Mouse (Mus musculus): ENCODE measurements at regions not wholly inside any gene's neighbourhood (a gene's known extent, or its start where the extent isn't known, plus 50 kb on each side); places are given as distances from the start of the nearest gene placed in this dataset.

DNA sequence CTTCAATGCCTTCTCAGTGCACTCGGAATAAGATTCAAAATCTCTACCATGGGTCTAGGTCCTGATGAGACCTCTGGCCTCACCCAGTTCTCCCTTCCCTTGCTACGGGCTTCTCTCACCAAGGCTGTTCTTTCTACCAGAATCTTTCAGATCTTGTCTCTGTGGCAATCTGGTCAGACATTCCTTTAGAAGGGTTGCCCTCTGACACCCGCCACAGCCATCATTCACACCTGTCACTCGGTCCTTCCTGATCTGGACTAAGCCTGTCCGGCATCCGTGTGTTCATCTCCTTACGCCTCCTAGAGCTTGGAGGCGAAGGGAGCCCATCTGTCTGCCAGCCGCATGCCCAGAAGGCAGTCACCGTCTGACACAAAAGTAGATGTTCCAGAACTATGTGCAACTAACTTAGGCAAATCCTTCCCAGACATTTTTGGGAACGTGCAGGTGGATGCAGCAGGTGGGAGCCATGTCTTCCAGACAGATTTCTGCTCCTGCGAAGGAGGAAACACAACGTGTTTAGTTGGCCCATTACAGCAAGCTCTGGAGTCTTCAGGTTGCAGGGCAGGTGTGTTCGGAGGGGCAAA, 77.7 kb downstream of the Fam76b start:
- no peak for DNase-seq

DNA sequence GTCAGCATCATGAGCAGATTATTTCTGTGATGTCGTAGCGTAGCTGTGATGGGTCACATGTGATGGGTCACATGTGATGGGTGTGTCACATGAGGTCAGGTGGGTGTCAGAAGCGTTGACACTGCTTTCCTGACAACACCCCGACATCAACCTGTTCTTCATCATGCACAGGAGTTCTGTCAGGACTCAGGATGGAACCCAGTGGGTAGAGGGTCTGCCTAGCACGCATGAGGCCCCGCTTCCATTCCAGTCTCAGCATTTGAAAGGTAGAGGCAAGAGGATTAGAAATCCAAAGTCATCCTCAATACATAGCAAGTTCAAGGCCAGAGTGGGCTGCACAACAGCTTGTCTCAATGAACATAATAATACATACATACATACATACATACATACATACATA, 79.2 kb downstream of the Fam76b start:
- no peak for DNase-seq

DNA sequence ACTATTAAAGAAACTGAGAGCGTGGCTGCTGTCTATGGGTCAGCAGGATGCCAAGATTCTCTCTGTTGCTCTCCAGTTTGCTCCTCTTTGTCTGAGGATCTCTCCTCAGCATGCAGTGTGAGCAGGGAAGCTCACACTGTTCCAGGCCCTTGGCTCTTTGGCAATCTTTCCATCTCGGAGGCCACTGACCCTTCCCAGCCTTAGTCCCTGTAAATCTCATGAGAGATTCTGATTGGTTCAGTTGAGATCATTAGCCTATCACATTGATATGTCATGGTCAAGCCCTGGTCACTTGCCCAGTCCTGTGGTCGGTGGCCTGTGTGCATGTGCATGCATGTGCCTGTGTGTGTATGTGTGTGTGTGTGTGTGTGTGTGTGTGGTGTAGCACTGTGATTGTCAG, 82.1 kb downstream of the Fam76b start:
- no peak for DNase-seq

DNA sequence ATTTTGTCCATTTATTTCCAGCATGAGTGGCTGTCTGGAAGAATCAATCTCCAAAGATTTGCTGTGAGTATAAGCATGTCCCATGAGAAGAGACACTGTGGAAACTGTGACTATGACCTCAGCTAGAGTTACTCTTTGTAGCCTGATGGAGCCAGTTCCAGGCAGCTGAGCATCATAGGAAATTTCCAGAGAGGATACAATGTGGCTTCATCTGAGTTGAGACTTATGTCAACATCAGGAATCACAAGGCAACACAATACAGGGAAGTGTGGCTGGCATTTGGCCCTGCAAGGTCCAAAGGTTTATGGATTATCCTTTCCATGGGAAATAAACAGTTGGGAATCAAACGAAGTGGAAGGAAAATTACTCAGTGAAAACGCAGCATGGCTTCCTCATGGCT, 82.6 kb downstream of the Fam76b start:
- DNase-seq = peak; percentile 38

DNA sequence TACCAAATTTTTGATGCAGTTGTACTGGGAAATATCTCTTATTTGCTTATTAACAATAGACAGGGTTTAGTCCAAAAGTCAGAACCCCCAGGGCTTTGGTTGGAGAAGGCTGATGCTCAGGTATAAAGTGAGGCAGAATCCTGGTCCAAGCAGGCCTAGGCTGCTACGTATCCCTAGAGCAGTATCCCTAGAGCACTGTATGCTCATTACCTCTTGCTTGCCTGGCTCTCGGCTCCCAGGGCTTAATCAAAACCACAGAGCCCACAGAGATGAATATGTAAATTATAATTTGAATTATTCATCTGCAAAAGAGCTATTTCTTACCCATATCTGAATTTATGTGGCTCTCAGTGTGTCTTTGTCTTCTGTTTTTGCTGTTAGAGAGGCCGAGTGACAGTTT, 85.9 kb downstream of the Fam76b start:
- DNase-seq = no peak

DNA sequence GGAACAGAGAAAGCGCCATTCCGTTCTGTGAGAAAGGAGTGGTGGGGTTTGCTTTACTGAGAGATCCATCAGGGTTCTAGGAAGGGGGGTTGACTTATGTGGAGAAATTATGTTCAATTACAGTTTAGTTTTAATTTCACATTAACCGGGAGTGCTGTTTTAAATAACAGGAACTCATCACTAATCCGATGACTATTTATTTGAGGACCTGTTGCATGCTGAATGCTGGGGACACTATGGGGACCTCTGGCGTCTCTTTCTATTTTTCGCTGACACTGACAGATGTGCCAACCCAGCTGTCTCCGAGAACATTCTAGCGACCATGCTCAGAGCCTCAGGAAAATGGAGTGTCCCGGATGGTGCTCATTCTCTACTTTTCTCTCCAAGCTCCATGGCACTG, 86.6 kb downstream of the Fam76b start:
- no peak for DNase-seq

DNA sequence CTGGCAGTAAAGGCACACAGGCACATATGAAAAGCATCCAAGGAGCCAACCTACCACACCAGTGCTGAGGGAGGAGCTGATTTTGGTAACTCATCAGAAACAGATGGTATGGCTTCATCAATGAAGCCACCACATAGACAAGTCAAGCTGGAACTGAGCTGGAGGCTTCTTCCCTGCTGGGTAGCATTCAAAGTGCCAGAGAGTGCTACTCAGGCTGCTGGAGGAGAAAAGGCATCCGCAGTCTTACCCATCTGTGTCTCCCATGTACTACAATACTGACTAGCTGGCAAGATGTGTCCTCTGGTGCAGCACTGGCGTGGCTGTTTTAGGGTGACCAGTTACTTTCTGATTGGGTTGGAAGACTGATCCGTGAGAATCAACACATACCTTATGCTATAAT, 87.3 kb downstream of the Fam76b start:
- no peak for DNase-seq

DNA sequence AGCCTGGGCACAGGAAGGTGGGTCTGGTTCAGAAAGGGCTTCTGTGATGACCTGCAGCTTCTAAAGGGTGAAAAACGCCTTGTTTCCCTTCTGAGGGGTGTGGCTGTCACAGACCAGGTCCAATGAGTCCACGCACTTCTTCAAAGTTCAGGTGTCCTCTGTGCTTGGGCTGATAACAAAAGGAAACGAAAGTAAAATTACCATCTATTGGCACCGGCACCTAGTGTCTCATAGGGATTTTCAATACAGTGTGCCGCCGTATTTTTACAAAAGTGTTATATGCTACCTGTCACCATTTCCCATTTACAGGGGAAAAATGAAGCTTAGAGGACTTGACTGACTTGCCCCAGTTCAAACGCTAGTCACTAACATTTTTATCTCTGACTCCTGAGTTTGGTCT, 89.3 kb downstream of the Fam76b start:
- no peak for DNase-seq

DNA sequence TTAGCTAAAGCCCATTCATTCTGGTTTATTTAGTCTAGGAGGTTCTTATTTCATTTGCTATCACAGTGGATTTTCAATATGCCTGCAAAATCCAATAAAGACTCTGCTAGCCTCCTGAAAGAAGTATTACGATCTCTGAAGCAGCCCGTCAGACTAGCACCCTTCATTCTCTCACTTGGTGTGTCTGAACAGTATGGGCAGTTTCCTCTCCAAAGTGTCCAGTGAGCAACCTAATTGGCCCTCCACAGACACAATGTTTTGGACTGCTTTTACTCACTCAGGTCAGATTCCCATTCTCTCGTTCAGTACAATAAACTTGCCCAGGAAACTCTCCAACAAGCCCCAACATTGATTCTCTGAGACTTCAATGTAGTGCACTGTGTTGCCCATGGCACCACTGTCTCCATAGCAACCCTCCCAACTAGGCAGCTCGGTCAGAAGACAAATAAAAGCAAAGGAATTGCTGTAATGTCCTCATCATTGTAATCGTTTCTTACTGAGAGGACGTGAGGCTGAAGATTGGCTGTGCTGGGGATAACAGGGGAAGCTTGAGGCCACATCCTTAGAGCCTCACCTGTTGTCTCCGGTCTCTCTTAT, 91.2 kb downstream of the Fam76b start:
- DNase-seq = no peak

DNA sequence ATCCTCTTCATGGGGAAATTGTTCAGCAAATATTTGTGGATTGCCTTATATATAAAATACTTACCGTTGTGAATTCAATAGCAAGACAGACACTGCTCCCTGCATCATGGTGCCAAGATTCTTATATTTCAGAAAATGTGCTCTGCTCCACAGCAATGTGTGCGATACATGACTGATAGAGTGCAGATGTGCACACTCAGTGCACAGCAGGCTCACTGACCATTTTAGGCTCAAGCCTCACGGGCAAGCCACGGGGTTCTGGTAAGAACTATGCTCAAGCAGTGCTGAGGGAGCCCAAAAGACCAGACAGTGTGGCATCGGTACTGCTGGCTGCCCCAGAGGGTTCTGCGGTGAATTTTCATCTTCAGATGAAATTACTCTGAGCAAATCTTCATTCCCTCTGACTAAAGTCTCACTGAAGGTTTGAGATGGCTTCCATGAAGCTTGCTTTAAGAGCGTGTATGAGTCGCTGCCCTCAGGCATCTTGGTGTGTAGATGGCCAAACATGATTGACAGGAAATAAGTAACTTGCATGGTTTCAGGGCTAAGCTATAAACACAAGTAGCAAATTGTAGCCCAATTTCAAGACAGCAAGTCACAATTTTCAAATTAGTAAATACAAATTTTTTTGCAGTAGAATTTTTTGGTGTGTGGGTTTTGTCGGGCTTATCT, 92.4 kb downstream of the Fam76b start:
- no peak for DNase-seq

DNA sequence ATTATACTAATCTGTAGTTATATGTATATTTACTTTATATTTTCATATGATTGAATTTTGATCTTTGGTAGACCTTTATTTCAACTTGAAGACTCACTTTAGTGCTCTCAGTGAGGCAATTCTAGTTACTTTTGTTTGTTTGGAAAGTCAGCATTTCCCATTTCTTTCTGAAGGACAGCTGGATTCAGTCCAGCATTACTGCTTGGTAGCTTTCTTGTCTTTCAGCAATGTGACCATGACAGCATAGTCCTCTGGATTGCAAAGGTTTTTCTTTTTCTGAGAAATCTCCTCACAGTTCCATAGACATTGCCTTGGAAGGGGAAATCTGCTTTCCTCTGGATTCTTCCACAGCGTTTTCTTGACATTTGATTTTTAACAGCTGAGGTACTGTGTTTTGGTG, 93.1 kb downstream of the Fam76b start:
- no peak for DNase-seq

DNA sequence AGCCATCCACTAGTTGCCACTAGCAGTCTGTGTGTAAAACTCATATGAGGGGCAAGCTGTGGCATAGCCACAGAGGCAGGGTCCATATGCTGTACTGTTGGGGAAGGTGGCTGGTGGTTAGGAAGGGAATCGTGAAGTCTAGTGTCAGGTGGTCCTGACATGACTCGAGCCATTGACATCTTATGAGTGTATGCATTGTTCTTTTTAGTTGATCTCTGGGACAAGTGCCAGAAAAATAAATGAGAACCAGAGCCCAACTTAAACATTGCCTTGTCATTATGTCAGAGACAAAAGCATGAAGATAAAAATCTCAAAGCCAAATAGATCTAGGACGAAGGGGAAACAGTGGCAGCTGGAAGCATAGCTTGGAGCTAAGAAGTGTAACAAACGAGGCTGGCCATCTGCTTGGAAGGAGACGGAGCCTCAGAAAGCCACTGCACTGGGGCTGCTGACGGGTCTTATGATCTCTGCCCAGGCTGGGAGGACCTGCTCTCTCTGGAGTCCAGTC, 104.5 kb downstream of the Fam76b start:
- DNase-seq = no peak

DNA sequence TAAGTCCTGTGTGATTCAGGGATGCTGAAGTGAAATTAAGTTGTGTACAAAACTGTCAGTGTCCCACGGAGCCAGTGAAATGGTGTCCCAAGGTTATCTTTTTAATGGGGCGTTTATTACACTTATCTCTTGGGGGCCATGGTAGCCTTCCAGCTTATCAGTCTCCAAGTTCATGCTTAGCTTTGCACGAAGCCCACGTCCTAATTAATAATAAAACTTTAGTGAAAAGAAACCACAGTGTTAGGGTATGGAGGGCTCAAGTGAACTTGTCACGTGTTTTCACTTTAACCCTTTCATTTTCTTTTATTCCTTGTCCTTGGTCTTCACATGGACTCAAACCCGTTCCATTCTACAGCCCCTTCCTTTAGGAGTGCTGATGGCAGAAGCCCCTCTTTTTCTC, 105.9 kb downstream of the Fam76b start:
- DNase-seq = no peak

DNA sequence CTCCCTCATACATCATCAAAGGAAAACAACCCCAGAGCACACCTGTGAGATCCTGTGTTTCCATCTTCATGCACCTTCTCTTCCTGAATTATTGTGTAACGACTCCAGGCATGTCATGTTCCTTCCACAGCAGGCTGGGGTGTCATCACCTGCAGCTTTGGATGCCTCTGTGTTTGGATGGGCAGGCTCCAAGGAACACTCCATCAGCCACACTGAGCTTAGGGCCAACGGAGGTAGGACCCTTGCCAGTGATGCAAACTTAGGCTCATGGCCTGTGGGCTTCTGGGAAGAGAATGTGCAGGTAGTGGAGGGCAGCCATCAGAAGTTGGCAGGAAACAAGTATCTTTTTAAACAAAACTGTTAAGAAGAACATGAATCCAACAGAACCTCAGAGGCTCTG, 109.8 kb downstream of the Fam76b start:
- no peak for DNase-seq

DNA sequence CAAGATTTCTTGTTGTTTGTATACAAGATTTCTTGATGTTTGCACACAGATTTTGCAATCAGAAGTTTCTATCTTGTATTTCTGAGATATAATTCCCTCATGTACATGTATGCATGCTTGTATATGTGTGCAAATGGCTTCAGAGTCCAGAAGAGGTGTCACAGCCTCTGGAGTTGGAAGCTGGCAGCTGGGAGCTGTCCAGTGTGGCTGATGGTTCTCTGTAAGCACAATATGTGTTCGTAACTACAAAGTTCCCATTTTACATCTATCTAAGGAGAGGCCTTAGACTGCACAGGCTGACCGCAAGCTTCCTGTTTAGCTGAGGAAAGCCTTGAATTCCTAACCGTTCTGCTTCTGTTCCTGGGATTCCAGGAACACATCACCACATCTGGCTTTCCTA, 119.0 kb downstream of the Fam76b start:
- DNase-seq = no peak

DNA sequence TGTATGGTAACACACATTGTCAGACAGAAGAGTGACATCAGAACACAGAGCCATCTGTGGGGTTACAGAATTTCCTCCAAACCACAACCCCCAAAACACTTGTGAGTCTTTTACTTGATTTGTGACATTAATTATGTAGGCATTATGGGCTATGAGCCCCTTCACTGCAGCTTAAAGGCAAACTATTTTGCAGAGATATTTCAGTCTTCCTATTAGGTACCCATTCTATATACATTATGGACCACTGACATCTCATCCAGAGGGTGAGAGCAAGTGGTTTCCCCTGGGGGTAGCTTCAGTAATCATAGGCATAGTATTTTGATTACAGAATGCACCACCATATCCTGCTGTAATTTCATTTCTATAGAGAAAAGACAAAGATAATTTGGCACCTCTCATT, 124.6 kb downstream of the Fam76b start:
- no peak for DNase-seq

DNA sequence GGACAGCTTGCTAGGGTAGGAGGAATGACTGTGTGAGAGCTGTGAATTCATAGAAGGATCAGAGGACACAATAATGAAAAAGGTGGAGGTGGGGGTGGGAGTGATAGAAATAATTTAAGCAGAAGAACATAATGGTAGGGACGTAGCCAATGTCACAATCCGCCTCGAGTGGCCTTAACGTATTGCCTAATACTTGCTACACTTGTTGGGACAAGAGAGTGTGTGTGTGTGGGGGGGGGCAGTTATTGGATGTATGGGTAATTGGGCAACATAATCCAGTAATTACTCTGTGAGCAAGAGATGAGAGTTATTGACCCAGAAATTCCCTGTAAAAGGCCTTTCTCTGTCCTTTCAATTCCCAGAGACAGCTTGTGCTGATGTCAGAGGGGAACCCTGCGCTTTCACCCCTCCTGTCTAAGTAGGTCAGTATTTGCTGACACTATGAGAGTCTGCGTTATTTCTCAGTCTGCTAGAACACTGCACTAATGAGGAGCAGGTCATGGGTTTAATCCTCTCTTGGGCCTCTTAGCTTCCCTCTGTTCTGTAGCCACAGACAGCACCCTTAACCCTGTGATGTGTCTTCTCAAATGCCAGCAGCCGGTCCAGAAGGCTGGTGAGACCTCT, 135.7 kb downstream of the Fam76b start:
- no peak for DNase-seq

DNA sequence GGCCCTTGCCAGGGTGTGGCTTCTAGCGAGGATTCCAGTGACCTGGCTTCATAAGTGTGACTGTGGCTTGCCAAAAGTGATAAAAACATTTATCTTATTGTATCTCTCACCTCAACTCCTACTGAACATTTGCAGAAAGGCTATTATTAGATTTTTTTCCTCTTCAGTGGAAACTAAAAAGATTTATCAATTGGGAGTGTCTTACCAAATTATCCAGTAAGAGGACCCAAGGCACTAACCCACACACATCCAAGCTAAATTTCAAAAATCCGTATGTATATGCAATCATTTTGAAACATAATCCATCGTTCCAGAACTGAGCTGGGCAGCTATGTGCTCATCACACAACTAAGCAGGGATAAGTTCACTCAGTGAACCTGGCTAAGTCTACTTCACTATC, 136.3 kb downstream of the Fam76b start:
- DNase-seq = no peak

DNA sequence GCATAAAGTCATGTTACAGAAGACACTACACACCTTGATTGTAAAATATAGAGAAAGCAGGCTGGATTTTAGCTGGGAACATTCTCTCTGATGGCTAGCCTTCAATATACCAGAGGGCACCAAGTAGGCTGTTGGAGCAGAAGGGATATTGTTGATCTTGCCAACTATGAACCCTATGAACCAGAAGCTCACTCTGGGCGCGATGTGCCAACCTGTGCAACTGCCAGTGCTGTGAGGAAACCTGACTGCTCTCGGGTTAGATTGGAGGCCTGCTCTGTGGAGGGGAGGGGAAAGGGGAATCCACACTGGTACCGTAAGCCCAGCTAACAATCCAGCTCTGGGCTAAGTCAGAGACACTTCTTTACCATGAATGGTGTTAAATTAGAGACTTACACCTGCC, 136.7 kb downstream of the Fam76b start:
- DNase-seq = no peak

DNA sequence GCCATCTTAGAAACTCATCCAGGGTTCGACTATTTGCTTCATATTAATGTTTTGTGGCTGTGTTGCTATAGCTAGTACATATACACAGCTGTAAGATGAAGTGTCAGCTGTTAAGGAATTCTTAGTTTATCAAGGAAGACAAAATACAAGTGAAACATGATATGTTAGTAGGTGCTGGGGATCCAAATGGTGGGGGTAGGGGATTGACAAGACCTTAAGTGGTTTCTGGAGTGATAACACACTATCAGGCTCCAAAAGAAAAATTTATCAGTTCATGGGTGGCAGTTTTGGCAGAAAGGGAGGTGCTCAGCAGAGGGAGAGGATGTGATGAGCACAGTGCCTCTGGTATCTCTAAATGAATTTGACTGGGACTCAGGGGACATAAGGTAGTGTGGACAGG, 138.7 kb downstream of the Fam76b start:
- DNase-seq = no peak

DNA sequence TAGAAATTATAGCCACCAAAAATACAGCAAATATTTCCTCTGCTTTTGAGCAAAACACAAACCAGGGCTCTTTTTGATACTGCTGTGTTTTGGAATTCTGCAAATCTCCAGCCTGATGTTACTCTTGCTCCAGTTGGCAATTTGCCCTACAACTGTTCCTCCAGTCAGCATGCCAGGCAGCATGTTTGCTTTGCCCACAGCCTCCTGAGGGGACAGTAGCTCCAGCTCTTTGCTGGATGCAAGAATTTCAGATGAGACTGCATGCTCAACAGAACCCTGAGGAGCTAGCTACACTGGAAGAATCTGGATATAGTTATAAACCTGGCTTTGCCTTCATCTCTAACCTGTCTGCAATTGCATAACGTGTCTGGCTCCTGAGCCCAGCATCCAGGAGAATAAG, 141.7 kb downstream of the Fam76b start:
- peak; percentile 51 for DNase-seq

DNA sequence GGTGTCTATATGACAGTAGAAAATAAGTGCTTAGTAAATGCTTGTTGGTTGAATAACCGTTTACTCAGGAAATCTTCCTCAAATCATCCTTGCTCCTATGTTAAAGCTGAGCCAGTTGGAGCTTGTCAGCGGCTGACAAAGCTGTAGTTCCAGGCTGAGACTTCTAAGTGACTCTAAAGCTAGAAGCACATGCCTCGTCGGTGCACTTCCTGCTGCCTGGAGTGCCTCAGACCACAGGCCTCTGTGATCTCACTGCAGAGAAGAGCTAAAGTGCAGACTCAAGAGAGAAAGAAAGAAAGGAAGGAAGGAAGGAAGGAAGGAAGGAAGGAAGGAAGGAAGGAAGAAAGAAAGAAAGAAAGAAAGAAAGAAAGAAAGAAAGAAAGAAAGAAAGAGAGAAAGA, 146.1 kb downstream of the Fam76b start:
- DNase-seq = no peak

DNA sequence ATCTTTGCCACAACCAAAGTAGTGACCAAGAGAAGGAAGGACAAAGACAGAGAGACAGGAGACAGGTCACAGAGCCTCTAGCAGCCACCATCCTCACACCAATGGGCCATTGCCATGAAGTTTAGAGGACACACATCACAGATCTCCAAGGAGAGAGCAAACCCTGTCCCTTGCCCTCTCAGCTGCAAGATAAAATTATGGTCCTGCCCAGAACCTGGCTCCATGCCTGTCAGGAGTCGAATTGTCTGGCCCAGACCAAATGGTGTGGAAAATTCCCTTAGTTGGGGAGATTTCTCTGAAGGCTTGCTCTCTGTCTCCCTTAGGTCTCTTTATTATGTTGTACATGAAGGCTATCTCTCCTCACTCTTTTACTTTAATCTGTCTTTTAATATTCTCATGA, 147.4 kb downstream of the Fam76b start:
- DNase-seq = peak; percentile 32

DNA sequence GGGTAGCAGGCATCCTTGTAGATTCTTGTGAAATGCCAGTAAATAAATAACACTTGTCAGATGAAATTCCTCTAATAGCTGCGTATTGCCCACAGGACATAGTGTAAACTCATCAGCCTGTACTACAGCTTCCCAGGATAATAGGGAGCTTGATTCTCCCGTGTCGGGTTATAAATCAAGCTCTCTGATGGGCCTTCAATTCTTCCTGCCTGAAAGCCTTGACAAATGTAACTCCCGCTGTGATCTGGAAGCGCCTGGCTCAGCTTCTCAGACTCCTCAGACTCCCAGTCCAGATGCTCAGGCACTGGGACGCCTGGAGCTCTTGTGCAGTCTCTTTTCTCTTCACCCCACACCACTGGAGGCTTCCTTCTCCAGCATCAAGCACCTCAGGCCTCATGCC, 151.3 kb downstream of the Fam76b start:
- DNase-seq = no peak
